Mouse (Mus musculus) C3H10T1/2 (cell line): ENCODE data around the gene Kcnk15. TPM values are rescaled to one million over a fixed set of nuclear protein-coding genes. Genes with fewer than 3 reads are reported as not detected.

ENCODE experiments used
- polyA plus RNA-seq, 2 experiments: library from polyadenylated mRNA; unstranded; fragments of >200 nt; fragmentation: generic; extraction: Trizol; gene quantifications; one replicate each; pipeline ENCODE4 v1.2.1; 2012; ENCODE audit warnings: missing spikeins in 2 of 2

Kcnk15 gene
- polyA plus RNA-seq = not detected

GRCm38 (mm10) chr2:163853461-163853901 lies at the start of gene Kcnk15:
TSS of gene Kcnk15 (plus strand) at chr2:163853651.

DNA sequence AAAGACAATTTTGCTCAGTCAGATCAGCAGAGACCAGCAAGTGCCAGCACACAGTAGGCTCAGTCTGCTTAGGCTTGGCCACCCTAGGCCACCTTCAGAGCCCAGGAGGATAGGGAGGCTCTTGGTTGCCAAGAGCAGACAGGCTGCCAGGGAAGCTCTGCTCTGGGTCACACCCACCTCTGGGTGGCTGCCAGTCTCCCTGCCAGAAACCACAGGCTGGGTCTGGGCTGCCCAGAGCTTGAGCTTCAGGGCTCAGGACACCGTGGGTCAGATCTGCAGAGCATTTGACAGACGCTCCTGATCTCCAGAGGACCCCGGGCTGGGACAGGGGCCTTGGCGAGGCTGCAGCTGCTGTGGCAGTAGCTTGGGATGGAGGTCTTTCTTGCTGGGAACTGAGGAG lies 32.8 kb upstream of the Kcnk15 start, which contains the start of gene Ccn5:
Gene Ccn5 (plus strand): TSS at position 255 of the 400 bp plus-strand sequence.

Other genes starting within 250 kb of the Kcnk15 start
- gene Serinc3, start 208.5 kb upstream of the Kcnk15 start, polyA plus RNA-seq = 10 to 100 TPM in 1 of 2 experiments, 1 to 10 TPM in 1; 2.8 to 45.0 TPM
- gene Pkig, start 195.3 kb upstream of the Kcnk15 start, polyA plus RNA-seq = 100 to 1,000 TPM in 1 of 2 experiments, 10 to 100 TPM in 1; 78.1 to 110 TPM
- gene Ada, start 103.4 kb upstream of the Kcnk15 start, polyA plus RNA-seq = 1 to 10 TPM; 2.4 to 7.9 TPM
- gene Ccn5, start 32.8 kb upstream of the Kcnk15 start, polyA plus RNA-seq = 10 to 100 TPM in 1 of 2 experiments, under 1 TPM in 1; 0.67 to 69.5 TPM
- not detected for gene Rims4, start 65.0 kb downstream of the Kcnk15 start, polyA plus RNA-seq
- gene Ywhab, start 141.3 kb downstream of the Kcnk15 start, polyA plus RNA-seq = 10 to 100 TPM; 42.4 to 94.4 TPM
- under 1 TPM; 0.06 to 0.44 TPM for gene Pabpc1l, start 171.8 kb downstream of the Kcnk15 start, polyA plus RNA-seq
- 1 to 10 TPM in 1 of 2 experiments, under 1 TPM in 1; 0.81 to 4.3 TPM for gene Stk4, start 216.7 kb downstream of the Kcnk15 start, polyA plus RNA-seq
- gene Tomm34, start 217.5 kb downstream of the Kcnk15 start, polyA plus RNA-seq = 10 to 100 TPM; 10.2 to 26.3 TPM